Comparison of ENCODE assay signal across 14 mouse cellular contexts in genomic region chr12:100298788-100299187, GRCm38 (mm10).
DNase-seq lines count a peak whose midpoint lies in the region; ATAC-seq and TF ChIP-seq lines count a peak whose summit lies in the region.
"Had no signal": no experiment of that assay in that cellular context is flagged by ENCODE, and none has a peak within 500 bp of the region (broad histone marks: within the 10 kb centered on the region; RNA-seq: fewer than 3 reads in every experiment).

No protein-coding gene starts in this region.

- peaks cover 17% of the 10 kb centered on the region for H3K4me1 ChIP-seq in heart, postnatal 0 days (ENCODE audit: control insufficient read depth, insufficient read depth)
- H3K4me1 ChIP-seq in brown adipose tissue, adult 24 weeks (ENCODE audit: control insufficient read depth, insufficient read depth, insufficient read length, low read length) = peaks cover 18% of the 10 kb centered on the region
- H3K4me1 ChIP-seq in embryonic facial prominence, embryonic 15.5 days = peaks cover 5% of the 10 kb centered on the region
- H3K4me1 ChIP-seq: limb, embryonic 12.5 days had no signal

- TF ChIP-seq EP300 in heart, postnatal 0 days (IDR thresholded peaks at IDR 0.05; ENCODE audit: low read depth) = no peak

- intact Hi-C loops in heart, postnatal 36 days (cut with DNase I) = loop anchor here (5.0 kb wide), 1 partner anchor 96 kb away; no protein-coding TSS in a partner anchor
- intact Hi-C loops in left cerebral cortex, adult 2 months (cut with DNase I) = no loop called here
- intact Hi-C loops in left cerebral cortex, postnatal 36 days (cut with DNase I) = no loop called here

- DNase-seq in heart, postnatal 0 days (ENCODE audit: low spot score) = no peak
- DNase-seq in heart, postnatal 36 days = no peak
- DNase-seq in left cerebral cortex, adult 2 months (ENCODE audit: extremely low spot score in 1 of 2, low spot score in 2 of 2) = no peak
- DNase-seq in left cerebral cortex, adult 18-20 months (ENCODE audit: low spot score in 2 of 2) = no peak
- no peak for DNase-seq in left cerebral cortex, postnatal 36 days (ENCODE audit: low spot score in 2 of 2)
- DNase-seq: adrenal gland, postnatal 25 days; cerebellum, postnatal 36 days; liver, postnatal 0 days; thymus, postnatal 36 days had no signal

- 72% methylated on average over 2 of the region's 2 CpGs for WGBS in heart, postnatal 0 days
- 81% methylated on average over 2 of the region's 2 CpGs for WGBS in embryonic facial prominence, embryonic 15.5 days

- no peak for TF ChIP-seq CTCF in heart, postnatal 0 days (IDR thresholded peaks at IDR 0.05; ENCODE audit: low read depth)
- TF ChIP-seq CTCF in left cerebral cortex, adult 2 months (IDR thresholded peaks at IDR 0.05) = no peak

- no peaks in the 10 kb centered on the region for H3K27me3 ChIP-seq in heart, postnatal 0 days (ENCODE audit: control insufficient read depth, insufficient read depth, low read length)
- H3K27me3 ChIP-seq in embryonic facial prominence, embryonic 15.5 days = no peaks in the 10 kb centered on the region
- H3K27me3 ChIP-seq: embryonic facial prominence, embryonic 13.5 days; limb, embryonic 12.5 days had no signal

- peak overlapping the region; percentile 50 for H3K27ac ChIP-seq in heart, postnatal 0 days (ENCODE audit: low read depth)
- peak overlapping the region; percentile 55 for H3K27ac ChIP-seq in left cerebral cortex, adult 2 months
- H3K27ac ChIP-seq in brown adipose tissue, adult 24 weeks (replicated peaks; ENCODE audit: low read depth, low read length) = peak overlapping the region; percentile 76
- H3K27ac ChIP-seq in embryonic facial prominence, embryonic 15.5 days (replicated peaks) = 0 out of 2 replicates have a peak overlapping the region, but pooled peaks have one; percentile 8
- H3K27ac ChIP-seq: embryonic facial prominence, embryonic 13.5 days; limb, embryonic 12.5 days had no signal

- peaks cover 9% of the 10 kb centered on the region for H3K36me3 ChIP-seq in heart, postnatal 0 days (replicated peaks; ENCODE audit: control insufficient read depth, insufficient read depth, low read length)
- peaks cover 4% of the 10 kb centered on the region; the same call in 1 of the 2 replicates for H3K36me3 ChIP-seq in embryonic facial prominence, embryonic 15.5 days

- ATAC-seq in heart, postnatal 0 days (ENCODE audit: insufficient read depth, low read depth) = no peak
- ATAC-seq in embryonic facial prominence, embryonic 15.5 days (ENCODE audit: insufficient number of reproducible peaks, low FRiP score, low TSS enrichment, low read depth) = no peak
- ATAC-seq: forebrain, embryonic 14.5 days had no signal

- no peak overlapping the region for H3K9ac ChIP-seq in heart, postnatal 0 days (replicated peaks; ENCODE audit: low read depth, low read length)
- no peak overlapping the region for H3K9ac ChIP-seq in embryonic facial prominence, embryonic 15.5 days
- H3K9ac ChIP-seq: embryonic facial prominence, embryonic 13.5 days; limb, embryonic 12.5 days; liver, postnatal 0 days had no signal

- no peak overlapping the region for H3K4me2 ChIP-seq in heart, postnatal 0 days (ENCODE audit: low read depth, low read length)
- no peak overlapping the region for H3K4me2 ChIP-seq in embryonic facial prominence, embryonic 15.5 days (replicated peaks)
- H3K4me2 ChIP-seq: embryonic facial prominence, embryonic 13.5 days; limb, embryonic 12.5 days had no signal

- no peaks in the 10 kb centered on the region for H3K9me3 ChIP-seq in heart, postnatal 0 days (replicated peaks; ENCODE audit: control insufficient read depth, low read length)
- no peaks in the 10 kb centered on the region for H3K9me3 ChIP-seq in embryonic facial prominence, embryonic 15.5 days (replicated peaks)
- H3K9me3 ChIP-seq: embryonic facial prominence, embryonic 13.5 days; limb, embryonic 12.5 days had no signal

- H3K4me3 ChIP-seq in heart, postnatal 0 days (ENCODE audit: low read depth, low read length) = no peak overlapping the region
- H3K4me3 ChIP-seq in left cerebral cortex, adult 2 months = no peak overlapping the region
- no peak overlapping the region for H3K4me3 ChIP-seq in brown adipose tissue, adult 24 weeks (ENCODE audit: insufficient read depth, low read depth, low read length)
- H3K4me3 ChIP-seq in embryonic facial prominence, embryonic 15.5 days (replicated peaks) = no peak overlapping the region
- H3K4me3 ChIP-seq: embryonic facial prominence, embryonic 13.5 days; limb, embryonic 12.5 days had no signal

Comparison
In these comparisons a context has a peak if more than half of its experiments do, and no peak if none do; other contexts are left out.
1. H3K27ac ChIP-seq: peak in every context shown above with its lines; median percentile 76 in brown adipose tissue, adult 24 weeks; 55 in left cerebral cortex, adult 2 months; 50 in heart, postnatal 0 days; 8 in embryonic facial prominence, embryonic 15.5 days.